Mouse (Mus musculus) heart, postnatal 14 days (tissue): Measurements from ENCODE around the gene Tbc1d7. TPM values are rescaled to one million over a fixed set of nuclear protein-coding genes. Genes with fewer than 3 reads are reported as not detected.

Experiments used
- total RNA-seq, 2 experiments: library from RNA; stranded (reverse); gene quantifications; 2 replicates each; pipeline ENCODE4 v1.2.3; 2021

Tbc1d7 gene
- total RNA-seq, 2 experiments from 2014 or later: 29.7 to 35.3 TPM

Other genes starting within 250 kb of the Tbc1d7 start
- gene Gfod1, start 132.7 kb upstream of the Tbc1d7 start, total RNA-seq: 10 to 100 TPM; 31.8 to 32.0 TPM
- gene Sirt5, start 194.0 kb upstream of the Tbc1d7 start, total RNA-seq: 10 to 100 TPM; 44.0 to 49.4 TPM
- gene Nol7, start 226.9 kb upstream of the Tbc1d7 start, total RNA-seq: 10 to 100 TPM; 86.7 to 90.4 TPM